Mouse (Mus musculus): ENCODE measurements around the gene Nat8.
"Not testable (repeated sequence)": the region's sequence is repeated elsewhere in the genome, so short reads cannot be mapped to it uniquely, and the experiment has no call there.

Nat8 gene

DNA sequence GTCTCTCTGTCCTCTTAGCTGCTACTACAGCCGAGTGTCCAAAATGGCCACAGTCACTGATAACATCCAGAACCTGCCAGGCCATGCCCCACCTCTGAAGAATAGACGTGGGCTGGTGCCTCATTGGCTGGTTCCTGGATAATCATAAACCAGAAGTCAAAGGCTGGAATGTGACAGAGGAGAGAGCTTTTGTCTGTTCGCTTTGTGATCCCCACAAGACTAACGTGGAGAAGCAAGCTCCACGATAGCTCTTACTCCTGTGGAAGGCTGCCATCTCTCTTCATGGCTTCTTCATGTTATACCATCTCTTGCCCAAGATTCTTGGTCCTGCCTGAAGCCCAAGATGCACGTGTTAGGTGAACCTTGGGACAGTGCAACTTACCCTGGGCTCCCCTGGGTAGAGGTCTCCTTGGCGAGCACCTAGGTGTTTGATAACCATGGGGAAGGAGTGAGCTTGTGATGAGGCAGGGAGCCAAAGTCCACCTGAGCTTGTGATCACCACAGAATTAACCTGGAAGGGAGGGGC is at the start of gene Nat8:
Gene Nat8 (minus strand): TSS at position 287 of the 526 bp plus-strand sequence.
- DNase-seq: no peak

DNA sequence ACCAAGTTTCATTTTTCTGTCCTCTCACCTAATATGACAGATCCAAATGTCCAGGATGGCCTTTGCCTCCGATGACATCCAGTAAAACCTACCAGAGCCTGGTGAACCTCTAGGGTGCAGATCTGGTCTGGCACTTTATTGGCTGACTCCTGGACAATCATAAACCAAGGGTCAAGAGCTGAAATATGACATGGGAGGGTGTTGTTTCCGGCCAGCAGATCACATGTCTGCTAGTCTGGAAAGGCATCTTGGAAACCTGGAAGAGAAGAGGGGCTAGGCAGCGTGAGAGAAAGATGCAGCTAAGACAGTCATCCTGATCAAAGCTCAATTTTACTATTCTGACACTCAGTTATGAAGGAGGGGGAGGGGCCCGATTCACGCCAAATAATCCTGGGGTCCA is 37.1 kb upstream of the Nat8 start, which contains the start of gene Nat8f2:
Gene Nat8f2 (minus strand): TSS at position 153 of the 400 bp plus-strand sequence.
- peak in 1 of 2 experiments; percentile 22 for DNase-seq

DNA sequence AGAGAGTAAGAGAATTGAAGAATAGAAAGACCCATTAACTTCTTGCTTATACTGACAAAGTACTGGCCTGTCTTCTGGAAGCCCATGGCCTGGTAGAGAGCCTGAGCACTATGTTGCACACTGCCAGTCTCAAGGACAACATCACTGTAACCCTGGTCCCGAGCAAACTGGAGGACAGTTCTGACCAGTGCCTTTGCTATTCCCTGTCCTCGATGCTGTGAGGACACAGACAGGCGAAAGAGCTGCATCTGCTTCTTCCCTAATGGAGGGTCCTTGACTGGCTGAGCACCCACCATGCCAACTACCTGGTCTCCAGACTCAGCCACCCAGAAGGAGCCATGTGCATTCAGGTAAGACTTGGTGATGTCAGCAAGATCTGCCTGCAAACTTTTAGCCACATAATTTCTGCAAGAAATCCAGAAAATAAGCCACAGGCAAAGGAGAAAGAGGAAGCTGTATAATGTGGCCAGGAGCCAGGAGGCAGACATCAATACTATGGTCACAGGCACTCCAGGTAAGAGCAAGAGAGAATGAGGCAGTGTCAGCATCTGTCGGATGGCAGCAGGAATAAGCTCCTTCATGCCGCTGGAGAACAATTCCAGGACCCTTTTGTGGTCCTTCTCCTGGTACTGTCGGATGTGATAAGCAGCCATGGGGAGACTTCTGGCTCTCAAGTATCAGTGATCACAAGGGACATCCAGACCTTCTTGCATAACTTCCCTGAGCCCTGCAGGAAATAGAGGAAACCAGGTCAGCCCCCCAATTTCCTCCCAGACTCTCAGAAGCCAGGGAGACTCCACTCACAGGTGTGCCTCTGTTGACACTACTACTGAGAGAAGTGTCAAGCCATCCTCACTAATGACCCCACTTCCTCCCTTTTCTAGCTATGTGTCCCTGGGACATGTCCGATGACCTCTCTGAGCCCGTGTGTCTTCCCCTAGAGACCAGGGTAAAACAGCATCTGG is 36.1 kb upstream of the Nat8 start:
- peak in 1 of 2 experiments; percentile 28 for DNase-seq

DNA sequence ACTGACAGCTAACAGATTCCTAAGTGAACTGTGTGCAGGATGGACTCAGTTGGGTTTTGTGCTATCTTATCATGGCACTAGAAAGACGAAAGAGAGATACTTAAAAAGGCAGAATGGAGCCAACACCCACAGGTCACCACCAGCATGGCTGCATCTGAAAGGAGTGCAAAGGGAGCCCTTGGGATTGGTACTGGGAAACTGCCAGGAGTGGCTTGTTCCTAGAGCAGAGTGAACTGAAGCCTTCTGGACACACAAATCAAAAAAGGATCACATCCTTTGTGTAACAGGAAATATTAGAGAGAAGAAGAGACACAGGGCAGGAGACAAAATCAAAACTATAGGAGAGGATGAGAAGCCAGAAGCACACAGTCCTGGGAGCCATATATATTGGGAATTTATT is 35.1 kb upstream of the Nat8 start:
- DNase-seq: not testable (repeated sequence)

DNA sequence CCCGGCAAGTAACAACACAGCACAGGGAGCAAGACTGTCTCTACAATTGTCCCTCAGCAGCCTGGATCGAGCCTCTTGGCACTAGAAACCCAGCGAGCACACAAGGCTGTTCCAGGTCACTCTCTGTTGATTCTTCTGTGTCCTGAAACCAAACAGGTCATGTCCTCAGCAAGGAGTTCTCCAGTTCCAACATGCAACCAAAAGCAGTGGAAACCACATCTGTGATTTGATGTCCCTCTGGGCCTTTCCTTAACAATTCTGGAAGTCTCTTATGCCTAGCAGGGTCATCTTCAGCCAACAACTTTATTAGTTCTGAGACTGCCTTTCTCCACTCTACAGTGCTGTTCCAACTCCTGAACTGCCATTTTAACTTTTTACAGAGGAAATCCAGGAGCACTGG is 34.3 kb upstream of the Nat8 start:
- not testable (repeated sequence) for DNase-seq

DNA sequence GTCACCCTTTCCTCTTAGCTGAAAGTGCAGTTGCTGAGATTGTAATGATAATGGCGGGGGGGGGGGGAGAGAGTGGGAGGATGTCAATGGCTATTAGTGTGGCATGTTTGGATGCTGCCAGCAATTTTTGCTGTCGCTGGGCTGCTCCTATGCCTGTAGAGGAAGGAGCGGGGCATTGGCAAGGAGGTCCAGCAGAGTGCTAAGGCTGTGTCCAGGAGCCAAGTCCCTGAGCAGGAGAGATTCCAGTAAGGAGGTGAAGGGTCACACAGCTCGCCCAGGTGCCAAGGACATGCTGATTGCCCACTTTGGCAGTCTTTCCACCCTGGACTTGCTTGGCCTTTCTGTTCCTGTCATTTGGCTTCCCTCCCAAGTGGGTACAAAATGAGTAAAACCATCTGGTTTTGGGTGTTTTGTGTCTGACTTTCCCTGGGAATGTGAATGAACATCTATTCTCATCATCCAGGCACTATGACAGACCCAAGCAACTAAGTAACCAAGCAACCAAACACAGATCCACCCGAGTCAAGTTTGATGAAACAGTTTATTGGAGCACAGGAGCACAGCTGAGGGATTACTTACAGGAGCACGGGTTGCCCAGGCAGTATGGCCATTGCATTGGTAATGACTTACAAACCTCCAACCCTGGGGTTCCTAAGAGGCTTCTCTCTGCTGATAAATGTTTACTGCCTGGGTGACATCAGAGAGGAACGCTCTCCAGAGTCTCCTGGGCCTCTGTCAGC is 33.2 kb upstream of the Nat8 start:
- not testable (repeated sequence) for DNase-seq

DNA sequence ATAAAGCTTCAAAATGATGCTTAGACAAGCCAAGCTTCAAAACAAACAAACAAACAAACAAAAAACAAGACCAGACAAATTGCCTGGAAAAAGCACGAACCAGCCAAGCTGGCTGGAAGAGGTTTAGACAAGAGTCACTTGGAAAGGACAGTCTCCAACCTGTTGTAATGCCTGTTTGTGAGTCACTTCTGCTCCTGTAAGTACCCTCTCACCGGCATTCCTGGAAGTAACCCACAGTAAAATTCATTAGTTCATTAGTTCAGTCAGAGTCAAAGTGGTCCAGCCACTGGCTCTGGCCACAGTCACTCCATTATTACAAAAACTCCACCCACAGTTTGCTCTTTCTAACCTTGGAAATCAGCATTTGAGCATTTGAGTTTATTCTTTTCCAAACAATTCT is 32.0 kb upstream of the Nat8 start:
- DNase-seq: no peak

DNA sequence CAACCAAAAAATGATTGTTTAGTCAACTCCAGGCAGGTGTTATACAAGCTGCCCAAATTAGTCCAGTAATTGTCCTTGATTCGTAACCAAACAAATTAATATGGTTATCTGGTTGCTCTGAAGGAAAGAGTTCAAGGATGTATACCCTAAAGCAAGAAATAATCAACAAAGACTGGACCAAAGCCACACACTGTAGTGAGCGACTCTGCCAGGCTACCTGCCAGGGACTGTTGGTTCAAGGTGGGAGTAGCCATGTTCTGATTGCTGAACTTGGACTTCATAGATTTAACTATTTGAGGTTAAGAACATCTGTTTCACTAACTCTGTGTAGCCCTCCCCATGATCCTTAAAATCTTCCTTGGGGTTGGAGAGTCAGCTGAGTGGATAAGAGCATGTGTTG is 31.3 kb upstream of the Nat8 start:
- DNase-seq: no peak

DNA sequence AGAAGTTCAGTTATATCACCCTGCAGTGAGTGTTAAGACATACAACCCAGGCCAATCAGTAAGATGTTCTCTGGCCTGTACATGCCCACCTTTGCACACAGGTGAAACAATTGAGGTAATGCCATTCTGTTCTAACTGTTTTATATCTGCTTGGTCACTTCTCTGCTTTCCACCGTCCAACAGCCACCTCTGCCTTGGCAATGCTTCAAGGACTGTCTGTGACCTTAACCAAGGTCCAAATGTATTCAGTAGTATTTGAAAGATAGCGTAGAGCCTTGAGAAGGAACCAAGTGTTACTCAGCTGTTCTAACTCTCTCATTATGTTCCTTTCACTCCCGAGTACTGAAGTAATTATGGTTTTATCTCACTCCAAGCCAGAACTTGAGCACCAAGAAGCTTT is 30.7 kb upstream of the Nat8 start:
- DNase-seq: no peak

DNA sequence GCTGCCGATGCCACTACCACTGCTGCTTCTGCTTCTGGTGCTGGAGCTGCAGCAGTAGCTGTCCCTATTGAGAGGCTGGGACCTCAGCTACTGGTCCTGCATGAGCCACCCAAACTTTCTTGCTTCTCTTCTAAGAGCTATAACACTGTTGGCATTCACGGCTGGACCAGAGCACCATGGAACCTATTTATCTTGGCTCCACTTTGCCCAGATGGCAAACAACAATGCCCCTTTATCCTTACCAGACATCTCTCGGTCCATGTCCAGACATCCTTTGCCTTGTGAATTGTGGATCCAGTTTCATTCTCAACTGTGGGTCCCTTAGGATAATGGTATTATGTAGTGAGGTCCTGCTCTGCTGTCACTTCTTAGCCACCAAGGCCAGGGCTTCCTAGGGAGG is 29.4 kb upstream of the Nat8 start:
- DNase-seq: no peak

DNA sequence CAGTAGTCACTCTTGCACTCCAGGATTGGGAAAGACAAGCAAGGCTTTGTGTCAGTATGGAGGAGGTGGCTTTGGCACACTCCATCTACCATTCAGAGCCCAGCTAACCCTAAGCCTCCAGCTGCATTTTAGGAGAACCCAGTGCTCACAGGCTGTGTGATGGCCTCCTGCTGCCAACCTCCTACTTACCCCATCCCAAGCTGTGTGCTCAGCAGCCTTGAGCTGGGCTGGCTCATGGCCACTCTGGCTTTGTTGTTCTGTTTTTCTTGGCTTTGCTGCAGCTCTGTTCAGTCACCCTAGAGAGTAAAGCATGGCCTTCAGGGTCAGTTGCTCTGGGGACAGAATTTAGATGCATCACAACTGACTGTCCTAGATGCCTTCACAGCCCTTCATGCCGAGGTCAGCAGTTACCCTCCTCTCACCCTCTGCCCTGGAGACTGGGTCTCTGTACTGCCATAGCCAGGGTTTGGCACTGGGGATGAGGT is 24.4 kb upstream of the Nat8 start:
- peak; percentile 64 to 66 for DNase-seq

DNA sequence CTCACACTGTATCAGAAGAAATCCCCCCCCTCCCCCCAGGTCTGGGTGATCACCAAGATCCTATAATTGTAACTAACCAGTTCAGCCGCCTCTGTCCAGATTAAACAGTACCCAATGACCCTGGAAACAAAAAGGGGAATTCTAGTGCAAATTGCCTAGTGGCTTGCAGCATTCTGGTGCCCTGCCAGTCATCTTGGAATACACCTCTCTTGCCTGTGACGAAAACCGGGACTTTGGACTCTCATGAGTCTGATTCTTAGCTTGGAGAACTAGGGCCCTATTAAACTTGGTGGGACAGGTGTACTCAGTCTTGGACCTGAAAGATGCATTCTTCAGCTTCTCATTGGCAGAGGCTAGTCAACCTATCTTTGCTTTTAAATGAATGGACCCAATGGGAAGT is 21.6 kb upstream of the Nat8 start:
- DNase-seq: no peak

DNA sequence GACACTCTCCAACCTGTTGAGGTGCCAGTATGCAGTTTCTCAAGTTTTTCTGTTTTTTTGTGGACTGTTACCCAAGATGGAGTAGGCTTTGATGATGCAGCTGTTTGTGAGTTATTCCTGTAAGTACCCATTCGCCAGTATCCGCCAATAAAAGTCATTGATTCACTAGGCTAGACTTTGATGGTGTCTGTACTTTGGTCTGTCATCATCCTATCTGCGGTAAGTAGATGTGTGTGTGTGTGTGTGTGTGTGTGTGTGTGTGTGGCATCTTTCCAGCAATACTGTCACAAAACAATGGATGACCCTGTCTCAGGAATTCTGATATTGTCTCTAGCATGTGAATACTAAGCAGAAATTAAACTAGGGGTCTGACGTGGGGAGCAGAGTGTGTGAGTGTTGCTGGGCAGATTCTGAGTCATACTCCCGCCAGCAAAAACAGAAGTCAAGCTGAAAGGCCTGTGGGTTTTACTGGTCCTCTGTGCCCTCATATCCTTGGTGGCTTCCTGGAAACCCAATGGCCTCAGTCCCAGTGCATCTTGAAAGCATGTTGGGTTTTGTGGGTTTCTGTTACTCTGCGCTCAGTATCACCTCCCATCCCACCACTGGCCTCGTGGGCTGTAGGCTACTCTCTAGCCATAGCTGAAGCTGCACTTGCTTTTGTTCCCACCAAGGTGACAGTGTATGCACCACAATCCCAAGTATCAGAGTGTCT is 19.3 kb upstream of the Nat8 start:
- DNase-seq: no peak

DNA sequence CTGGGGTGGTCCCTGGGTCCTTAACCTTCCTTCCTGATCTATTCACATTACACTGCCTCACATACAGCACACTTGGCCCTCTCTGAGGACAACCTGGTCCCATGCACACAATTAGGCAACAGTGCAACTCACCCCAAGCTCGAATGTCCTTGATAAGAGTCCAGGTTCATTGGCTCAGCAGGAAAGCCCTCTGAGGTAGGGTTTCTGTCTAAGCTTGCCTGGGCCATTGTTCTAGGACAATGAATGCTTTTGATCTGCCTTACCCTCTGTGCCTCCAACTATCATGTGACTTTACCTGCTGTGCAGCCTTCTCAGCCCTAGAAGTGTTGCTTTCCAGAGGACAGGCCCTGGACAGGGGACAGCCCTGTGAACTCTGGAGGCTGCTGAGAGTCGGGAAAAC is 17.4 kb upstream of the Nat8 start:
- no peak for DNase-seq

DNA sequence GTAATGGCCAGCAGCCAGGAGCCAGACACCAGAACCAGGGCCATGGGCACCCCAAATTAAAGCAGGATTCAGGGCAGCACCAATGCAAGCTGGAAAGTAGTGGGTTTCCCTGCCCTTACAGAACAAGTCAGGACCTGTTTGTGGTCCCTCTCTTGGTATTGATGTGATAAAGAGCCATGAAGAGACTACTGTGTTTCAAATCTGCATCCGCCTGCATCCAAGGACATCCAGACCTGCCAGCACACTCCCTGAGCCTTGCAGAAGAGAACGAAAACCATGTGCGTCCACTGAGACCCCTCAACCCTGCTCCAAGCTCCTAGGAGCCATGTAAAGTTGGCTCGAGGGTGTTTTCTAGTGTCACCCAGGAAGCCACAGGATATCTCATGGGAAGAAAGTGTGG is 16.3 kb upstream of the Nat8 start:
- no peak for DNase-seq

DNA sequence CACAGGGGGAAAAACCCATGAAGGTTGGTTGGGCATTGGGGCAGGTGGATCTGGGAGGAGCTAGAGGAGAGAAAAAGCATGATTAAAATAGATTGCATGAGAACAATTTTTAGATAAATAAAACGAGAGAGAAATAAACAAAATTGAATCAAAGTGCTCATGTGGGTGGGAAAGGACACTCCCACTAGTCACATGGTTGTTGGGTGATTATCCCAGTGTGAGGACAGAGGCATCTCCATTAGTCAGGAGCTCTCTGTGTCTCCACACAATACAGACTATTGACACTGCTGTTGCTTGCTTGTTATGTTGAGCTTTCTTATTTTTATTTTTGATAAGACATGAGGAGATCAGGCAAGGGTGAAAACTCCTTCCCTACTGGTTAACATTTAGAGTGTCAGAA is 15.0 kb upstream of the Nat8 start:
- DNase-seq: no peak

DNA sequence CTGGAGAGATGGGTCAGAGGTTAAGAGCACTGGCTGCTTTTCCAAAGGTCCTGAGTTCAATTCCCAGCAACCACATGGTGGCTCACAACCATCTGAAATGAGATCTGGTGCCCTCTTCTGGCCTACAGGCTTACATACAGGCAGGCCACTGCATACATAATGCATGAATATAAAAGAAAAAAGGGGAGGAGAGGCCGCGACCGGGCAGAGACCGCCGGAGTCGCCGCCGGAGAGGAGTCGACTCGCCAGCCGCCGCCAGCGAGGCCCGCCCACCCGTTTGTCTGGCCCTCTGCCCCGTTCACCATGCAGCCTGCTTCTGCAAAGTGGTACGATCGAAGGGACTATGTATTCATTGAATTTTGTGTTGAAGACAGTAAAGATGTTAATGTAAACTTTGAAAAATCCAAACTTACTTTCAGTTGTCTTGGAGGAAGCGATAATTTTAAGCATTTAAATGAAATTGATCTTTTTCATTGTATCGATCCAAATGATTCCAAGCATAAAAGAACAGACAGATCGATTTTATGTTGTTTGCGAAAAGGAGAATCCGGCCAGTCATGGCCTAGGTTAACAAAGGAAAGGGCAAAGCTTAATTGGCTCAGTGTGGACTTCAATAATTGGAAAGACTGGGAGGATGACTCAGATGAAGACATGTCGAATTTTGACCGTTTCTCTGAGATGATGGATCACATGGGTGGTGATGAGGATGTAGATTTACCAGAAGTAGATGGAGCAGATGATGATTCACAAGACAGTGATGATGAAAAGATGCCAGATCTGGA is 12.0 kb upstream of the Nat8 start:
- DNase-seq: not testable (repeated sequence)

DNA sequence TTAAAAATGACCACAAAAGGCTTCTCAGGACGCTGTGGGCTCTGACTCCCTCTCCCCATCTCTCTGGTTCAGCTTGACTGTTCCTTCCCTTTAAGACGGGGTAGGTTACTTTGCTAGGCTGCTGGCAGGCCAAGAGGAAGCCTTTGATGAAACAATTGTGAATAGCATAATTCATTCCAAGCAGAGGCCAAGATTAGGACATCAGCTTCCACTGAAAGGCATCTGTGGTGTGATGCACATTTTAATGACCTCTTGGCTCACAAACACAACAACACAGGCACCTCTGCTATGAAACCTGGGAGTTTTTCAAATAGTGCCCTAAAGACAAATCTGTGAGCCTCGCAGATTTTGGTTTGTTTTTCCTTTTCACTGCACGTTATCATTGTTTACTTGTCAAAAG is 8.1 kb upstream of the Nat8 start:
- DNase-seq: no peak

DNA sequence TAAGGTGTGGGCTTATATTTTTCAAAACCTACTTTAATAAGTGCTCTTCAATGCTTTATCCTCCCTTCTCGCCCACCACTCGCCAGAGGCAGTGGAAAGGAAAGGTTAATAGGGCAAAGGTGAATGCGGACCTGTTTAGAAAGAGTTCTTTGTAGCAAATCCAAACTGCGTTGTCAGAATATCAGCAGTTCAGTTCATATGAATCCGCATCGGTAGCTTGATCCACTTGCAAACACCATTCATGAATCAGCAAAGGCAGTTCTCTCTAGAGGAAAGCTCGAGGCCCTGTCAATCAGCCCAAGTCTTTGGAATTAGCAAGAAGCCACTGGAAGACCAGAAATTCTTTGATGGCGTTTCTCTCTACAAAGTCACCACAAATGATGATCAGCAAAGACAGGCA is 6.8 kb upstream of the Nat8 start:
- DNase-seq: no peak

DNA sequence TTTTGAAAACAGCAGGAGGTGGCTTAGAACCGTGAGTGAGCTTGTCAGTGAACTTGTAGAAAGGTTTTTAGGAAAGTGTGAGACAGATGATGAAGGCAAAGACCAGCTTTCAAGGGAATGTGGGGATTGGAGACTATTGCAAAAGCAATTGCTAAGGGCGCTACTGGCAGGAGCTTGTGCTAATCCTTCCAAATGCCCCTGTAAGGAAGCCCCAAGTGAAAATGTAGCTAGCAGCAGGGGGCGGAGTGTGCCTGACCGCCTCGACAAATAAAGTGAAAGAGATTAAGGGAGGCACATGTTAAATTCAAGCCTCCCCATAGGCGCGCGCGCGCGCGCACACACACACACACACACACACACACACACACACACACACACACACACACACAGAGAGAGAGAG is 5.4 kb upstream of the Nat8 start:
- peak; percentile 41 to 59 for DNase-seq

DNA sequence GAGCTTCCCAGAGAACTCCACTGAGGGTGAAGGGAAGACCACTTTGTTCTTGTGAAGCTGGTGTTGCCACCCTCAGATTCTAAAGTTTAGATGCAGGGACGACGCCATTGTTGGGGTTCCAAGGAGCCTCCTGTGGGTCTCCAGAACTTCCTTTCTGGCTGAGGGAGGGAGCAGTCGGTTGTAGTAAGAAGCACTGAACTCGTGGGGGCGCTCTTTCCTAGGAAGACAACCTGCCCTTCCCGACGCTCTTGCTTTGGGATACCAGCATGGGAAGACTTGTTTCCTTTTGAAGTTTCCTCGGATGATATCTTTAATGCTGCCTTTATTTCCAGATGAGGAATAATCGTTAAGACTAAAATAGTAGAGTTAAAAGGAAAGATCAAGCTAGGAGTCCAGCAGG is 4.9 kb upstream of the Nat8 start:
- peak; percentile 75 to 76 for DNase-seq

DNA sequence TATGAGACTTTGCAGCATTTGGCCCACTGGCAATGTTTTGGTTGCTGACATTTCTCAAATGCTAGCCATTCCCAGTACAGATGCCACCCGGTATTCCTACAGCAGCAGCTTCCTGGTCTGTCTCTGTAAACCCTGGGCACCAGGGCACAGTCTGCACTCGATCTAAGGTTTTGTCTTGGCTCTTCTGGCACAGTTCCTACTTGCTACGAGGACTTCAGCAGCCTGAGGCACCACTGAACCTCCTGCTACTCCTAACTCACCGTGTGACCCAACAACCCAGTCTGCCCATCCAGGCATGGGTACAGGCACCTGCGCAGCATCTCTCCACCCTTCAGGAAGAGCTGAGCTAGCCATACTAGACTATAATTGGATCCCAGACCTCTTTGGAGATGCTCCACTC is 4.2 kb upstream of the Nat8 start:
- DNase-seq: not testable (repeated sequence)
